Mouse (Mus musculus): ENCODE measurements at regions not wholly inside any gene's neighbourhood (a gene's known extent, or its start where the extent isn't known, plus 50 kb on each side); places are given as distances from the start of the nearest gene placed in this dataset.
A peak's percentile ranks its signal among the peaks of the same experiment; 100 is the strongest.

DNA sequence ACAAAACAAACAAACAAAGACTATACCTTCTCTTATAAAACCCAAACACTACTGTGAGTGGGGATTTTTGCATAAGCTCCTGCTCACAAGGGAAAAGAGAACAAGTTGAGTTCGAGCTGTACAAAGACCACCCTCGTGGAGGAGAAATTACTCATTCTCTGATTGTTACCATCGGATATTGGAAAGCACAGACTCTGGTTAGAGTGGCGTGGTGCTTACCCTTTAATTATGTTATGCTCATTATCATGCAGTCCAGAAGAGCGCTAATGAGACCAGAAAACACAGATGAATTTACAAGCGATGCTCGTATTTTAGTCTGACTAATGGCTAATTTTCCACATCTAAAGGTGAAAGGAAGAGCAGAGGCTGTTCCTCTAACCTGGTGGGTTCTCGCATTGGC, 721.7 kb upstream of the Cited2 start:
- no peak for DNase-seq

GRCm38 (mm10) chr10:17003123-17003849, 719.7 kb upstream of the Cited2 start:
- DNase-seq = no peak

GRCm38 (mm10) chr10:17008683-17009082, 714.3 kb upstream of the Cited2 start:
- DNase-seq = no peak

- DNase-seq = peak in 1 of 2 experiments; percentile 18
These were observed 713.0 kb upstream of the Cited2 start for GRCm38 (mm10) chr10:17010047-17010446.

DNA sequence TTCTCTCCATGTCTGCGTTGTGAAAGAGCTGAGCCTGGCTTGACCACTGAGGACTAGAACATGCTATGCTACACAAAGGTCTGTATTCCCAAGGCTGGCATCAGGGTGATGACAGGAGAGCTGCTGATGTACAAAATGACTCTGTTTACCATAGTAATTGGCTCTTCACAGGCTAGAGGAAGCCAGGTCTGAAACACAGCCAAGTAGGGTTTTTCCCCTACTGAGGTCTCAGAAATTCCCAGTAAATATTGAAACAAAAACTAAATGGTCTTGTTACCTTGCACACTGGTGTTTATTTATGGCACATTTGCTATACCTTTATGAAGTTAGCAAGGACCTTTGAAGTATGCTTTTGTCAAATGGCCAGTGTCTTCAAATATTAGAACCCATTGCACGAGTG, 711.1 kb upstream of the Cited2 start:
- DNase-seq = no peak

- peak in 1 of 2 experiments; percentile 34 for DNase-seq
These were observed 710.5 kb upstream of the Cited2 start for GRCm38 (mm10) chr10:17012541-17012975.

DNA sequence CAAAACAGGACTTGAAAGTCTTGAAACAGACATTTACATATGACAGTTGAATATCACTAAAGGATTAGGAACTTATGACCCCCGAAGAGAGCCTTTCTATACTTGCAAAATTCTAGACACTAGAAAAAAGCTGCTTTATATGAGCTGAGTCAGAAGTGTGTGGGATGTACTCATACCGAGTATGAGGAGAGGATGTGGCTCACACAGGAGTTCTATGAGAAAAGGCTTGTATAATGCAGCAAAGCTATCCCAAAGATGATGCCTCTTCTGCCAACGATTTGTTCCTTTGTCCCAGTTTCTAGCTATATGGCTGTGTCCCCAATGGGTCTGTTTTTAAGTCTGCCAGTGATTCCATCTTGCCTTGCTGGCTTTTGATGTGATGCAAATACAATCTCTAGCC, 708.2 kb upstream of the Cited2 start:
- no peak for DNase-seq

DNA sequence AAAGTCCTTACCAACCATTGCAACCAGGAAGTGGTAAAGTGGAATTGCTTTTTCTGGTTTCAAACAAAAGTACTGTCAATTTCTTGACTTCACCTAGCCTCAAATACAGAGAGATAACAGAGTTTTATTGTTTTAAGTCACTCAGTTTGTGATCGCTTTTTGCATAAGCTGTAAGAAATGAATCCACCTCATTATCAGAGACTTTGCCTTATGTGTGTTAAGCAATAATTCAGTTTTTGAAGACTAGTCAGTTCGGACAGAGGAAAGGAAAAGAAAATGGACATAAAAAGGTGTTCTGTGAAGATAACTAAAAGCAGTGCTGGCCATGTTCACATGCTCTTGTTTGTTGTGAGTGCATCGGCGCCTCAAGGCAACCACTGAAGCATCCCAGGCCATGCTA, 706.2 kb upstream of the Cited2 start:
- no peak for DNase-seq

- no peak for DNase-seq
These were observed 700.5 kb upstream of the Cited2 start for GRCm38 (mm10) chr10:17022216-17023158.

DNA sequence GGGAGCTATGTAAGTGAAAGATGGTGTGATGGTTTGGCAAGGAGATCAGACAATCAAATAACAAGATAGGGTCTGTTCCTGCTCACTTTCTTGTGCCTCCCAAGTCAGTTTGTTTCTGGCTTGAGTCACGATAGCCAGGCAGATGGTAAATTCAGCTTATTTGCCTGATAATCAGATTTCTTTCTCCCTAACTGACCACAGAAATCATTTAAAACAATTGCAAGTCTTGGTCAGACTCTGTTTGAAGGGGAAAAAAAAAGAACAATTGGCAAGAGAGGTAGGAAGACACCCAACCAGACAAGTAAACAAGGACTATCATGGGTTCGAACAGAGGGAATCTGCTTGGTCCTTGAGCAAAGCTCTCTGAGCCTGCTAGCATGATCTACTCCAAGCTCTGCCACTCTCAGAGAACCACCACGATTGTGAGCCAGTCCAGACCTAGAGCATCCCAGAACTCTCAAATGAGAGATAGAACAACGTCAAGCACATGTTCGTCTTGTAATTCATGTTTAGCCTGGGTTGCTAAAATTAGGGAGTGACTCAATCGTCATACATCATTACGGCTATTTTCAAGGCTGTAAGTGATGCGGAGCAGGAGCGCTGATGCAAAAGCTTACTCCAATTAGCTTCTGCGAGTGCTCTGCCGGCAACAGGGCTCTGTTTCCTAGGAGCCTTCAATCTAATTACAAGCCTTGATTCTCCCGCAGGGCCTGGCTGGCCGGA, 699.3 kb upstream of the Cited2 start:
- peak; percentile 34 to 47 for DNase-seq

DNA sequence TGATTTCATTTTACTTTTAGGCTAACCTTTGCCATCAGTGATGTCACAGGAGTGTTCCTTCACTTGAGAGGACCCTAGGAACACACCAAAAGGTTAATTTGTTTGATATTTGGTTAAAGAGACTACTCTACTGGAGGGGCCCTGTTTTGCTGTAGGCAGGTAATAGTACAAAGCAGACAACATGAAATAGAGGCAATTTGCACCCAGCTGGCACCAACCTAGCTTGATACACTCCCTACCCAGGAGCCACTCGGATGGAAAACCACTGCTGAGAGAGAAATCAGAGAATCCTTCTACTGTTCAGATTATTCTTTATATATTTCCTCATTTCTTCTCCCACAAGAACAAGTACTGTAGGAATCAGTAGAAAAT, 698.7 kb upstream of the Cited2 start:
- DNase-seq = no peak

DNA sequence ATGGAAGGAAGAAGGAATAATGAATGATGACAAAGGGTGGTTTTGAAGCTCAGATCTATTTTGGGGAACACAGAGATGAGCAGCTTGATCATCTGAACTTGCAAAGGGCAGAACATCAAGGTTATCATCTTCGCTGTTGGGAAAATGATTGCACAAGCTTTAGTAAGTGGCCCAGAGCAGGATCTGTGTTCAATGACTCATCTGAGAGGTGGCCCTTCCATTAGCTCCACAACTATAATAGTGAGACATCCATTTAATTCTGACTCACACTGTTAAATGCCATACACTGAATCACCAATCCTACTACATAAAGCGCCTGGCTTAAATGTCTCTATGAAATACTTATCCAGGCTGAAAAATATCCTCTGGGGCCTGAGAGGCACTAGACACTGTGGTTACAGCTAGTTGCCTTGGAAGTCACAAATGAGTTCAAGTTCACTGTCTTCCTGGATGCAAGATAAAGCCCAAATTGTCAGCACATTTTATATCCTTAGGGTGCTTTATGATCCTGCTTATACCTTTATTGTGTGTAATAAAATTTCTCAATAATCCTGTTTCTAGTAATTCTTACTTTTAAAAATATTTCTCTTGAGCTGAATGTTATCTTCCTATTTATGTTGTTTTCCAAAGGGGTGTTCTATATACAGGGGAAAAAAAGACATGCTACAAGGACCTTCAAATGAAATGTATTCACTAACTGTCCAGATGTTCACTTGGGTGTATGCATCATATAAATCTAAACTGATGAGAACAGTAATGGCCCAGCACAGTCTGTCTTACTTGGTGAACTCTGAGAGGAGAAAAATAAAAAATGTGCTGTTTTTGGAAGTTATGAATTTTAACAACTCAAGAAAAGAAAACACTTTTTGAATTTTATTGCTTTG, 687.9 kb upstream of the Cited2 start:
- DNase-seq = peak; percentile 36 to 40

GRCm38 (mm10) chr10:17038259-17039043, 684.6 kb upstream of the Cited2 start:
- DNase-seq = no peak

- no peak for DNase-seq
These were observed 680.9 kb upstream of the Cited2 start for GRCm38 (mm10) chr10:17042090-17042489.

GRCm38 (mm10) chr10:17042973-17043372, 680.0 kb upstream of the Cited2 start:
- DNase-seq = no peak

DNA sequence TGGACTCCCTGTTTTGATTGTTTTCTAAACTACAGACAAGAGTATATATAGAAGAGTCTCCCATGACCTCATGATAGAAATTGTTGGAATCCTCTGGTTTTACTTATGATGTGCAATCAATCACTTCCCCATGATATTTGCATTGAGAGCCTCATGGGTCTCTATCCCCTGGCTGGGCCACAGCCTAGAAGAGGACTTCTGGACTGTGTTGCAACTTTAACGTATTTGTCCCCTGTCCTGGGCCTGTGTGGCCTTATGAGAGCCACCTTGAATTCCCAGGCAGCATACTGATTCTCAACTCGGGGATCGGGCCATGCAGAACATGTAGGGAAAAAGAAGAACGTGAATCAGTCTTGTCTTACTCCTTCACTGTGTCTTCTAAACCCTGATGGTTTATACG, 676.3 kb upstream of the Cited2 start:
- DNase-seq = no peak

GRCm38 (mm10) chr10:17072906-17073305, 650.1 kb upstream of the Cited2 start:
- DNase-seq = no peak

- DNase-seq = no peak
These were observed 649.0 kb upstream of the Cited2 start for GRCm38 (mm10) chr10:17074013-17074401.

- DNase-seq = no peak
These were observed 648.5 kb upstream of the Cited2 start for GRCm38 (mm10) chr10:17074402-17075027.

DNA sequence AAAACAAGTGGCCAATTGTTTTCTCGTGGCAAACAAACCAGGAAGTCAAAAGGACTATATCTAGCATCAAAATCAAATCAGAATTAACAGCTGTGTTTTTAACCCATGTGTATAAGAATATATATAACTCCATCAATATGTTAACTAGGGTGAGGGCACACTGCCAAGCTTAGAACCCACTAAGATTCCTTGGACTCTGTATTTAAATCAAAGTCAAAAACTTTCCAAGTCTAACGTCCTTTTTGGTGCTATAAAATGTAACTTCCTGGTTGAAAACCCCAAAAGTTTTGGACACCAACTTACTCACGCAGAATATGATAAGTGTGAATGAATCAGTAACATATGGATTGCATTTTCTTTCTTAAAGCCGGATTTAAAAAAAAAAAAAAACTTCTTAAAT, 647.9 kb upstream of the Cited2 start:
- no peak for DNase-seq

Data from adrenal gland, postnatal 36 days (tissue).